Mouse (Mus musculus) heart, embryonic 15.5 days (tissue): Measurements from ENCODE around the gene Scgb1b17. TPM values are rescaled to one million over a fixed set of nuclear protein-coding genes. Genes with fewer than 3 reads are reported as not detected.
"Not testable (repeated sequence)": the region's sequence is repeated elsewhere in the genome, so short reads cannot be mapped to it uniquely, and the experiment has no call there.

Source experiments
- ATAC-seq: fragments of 200-750 bp; cut with Nextera tagmentation; replicated peaks from 2 replicates; pipeline ENCODE4 v1.8.0; 2017; ENCODE audit warnings: low read depth, moderate TSS enrichment; ENCODE audit not compliant: insufficient number of reproducible peaks, insufficient read depth, low FRiP score
- H3K27ac ChIP-seq: fragments of 300-500 bp; sonication (generic); 2 replicates; pipeline ENCODE4 v1.5.1; 2015; ENCODE audit warnings: mild to moderate bottlenecking, inconsistent platforms
- H3K27me3 ChIP-seq: fragments of 300-500 bp; sonication (generic); 2 replicates; pipeline ENCODE4 v1.6.1; 2015; ENCODE audit warnings: inconsistent platforms
- H3K36me3 ChIP-seq: fragments of 300-500 bp; sonication (generic); 2 replicates; pipeline ENCODE4 v1.6.1; 2015; ENCODE audit warnings: mild to moderate bottlenecking, inconsistent platforms
- H3K4me1 ChIP-seq: fragments of 300-500 bp; sonication (generic); replicated peaks from 2 replicates; pipeline ENCODE4 v1.6.1; 2015; ENCODE audit warnings: inconsistent platforms
- H3K4me2 ChIP-seq: fragments of 300-500 bp; sonication (generic); 2 replicates; pipeline ENCODE4 v1.6.1; 2015; ENCODE audit warnings: inconsistent platforms, mild to moderate bottlenecking, moderate library complexity
- H3K4me3 ChIP-seq: fragments of 300-500 bp; sonication (generic); 2 replicates; pipeline ENCODE4 v1.5.1; 2015; ENCODE audit warnings: mild to moderate bottlenecking, inconsistent platforms
- H3K9ac ChIP-seq: fragments of 300-500 bp; sonication (generic); 2 replicates; pipeline ENCODE4 v1.6.1; 2015; ENCODE audit warnings: mild to moderate bottlenecking, inconsistent platforms
- H3K9me3 ChIP-seq: fragments of 300-500 bp; sonication (generic); replicated peaks from 2 replicates; pipeline ENCODE4 v1.6.1; 2016; ENCODE audit warnings: inconsistent platforms
- polyA plus RNA-seq: library from polyadenylated mRNA; unstranded; fragments of >200 nt; fragmentation: Nextera tagmentation; extraction: Ambion mirVana; gene quantifications from 2 replicates; pipeline ENCODE4 v1.2.1, GENCODE M21; 2015

Scgb1b17 gene
- polyA plus RNA-seq: not detected in 2 replicates

- not testable (repeated sequence) for ATAC-seq, H3K36me3 ChIP-seq, H3K9ac ChIP-seq, H3K4me3 ChIP-seq, H3K4me1 ChIP-seq, H3K27me3 ChIP-seq, H3K9me3 ChIP-seq, H3K27ac ChIP-seq, H3K4me2 ChIP-seq
Measured at GRCm38 (mm10) chr7:33063149-33063548, at the start of gene Scgb1b17. Scgb1b17 (plus strand) TSS chr7:33063449.

GRCm38 (mm10) chr7:33056461-33056860, 6.8 kb upstream of the Scgb1b17 start, which contains the start of gene Scgb2b17:
Scgb2b17 (minus strand) TSS chr7:33056561.
- H3K4me2 ChIP-seq, H3K27me3 ChIP-seq, ATAC-seq, H3K27ac ChIP-seq, H3K9ac ChIP-seq, H3K9me3 ChIP-seq, H3K36me3 ChIP-seq, H3K4me1 ChIP-seq, H3K4me3 ChIP-seq: not testable (repeated sequence)

Other genes with a start within 250 kb of the Scgb1b17 start
- gene Scgb2b15, start 233.8 kb upstream of the Scgb1b17 start, polyA plus RNA-seq: not detected in 2 replicates
- not detected in 2 replicates for gene Scgb1b15, start 226.9 kb upstream of the Scgb1b17 start, polyA plus RNA-seq
- gene Scgb2b17, start 6.9 kb upstream of the Scgb1b17 start, polyA plus RNA-seq: not detected in 2 replicates
- not detected in 2 replicates for gene Scgb2b18, start 110.4 kb downstream of the Scgb1b17 start, polyA plus RNA-seq
- not detected in 2 replicates for gene Scgb1b18, start 122.1 kb downstream of the Scgb1b17 start, polyA plus RNA-seq
- gene Scgb2b19, start 216.9 kb downstream of the Scgb1b17 start, polyA plus RNA-seq: not detected in 2 replicates
- not detected in 2 replicates for gene Scgb1b19, start 223.8 kb downstream of the Scgb1b17 start, polyA plus RNA-seq